Mouse (Mus musculus): ENCODE results near the gene Aqp9. TPM values are rescaled to one million over a fixed set of nuclear protein-coding genes. Genes with fewer than 3 reads are reported as not detected.

The Aqp9 gene
- total RNA-seq, 2 experiments from 2014 or later, result 62.6 to 74.2 TPM

GRCm38 (mm10) chr9:71174316-71174975 lies 6.0 kb upstream of the Aqp9 start:
- no peak for ATAC-seq (replicated peaks; ENCODE audit: low FRiP score, low TSS enrichment, poor library complexity, severe bottlenecking)

- ATAC-seq (replicated peaks; ENCODE audit: low FRiP score, low TSS enrichment, poor library complexity, severe bottlenecking), result no peak
Observed at GRCm38 (mm10) chr9:71173533-71173932, 5.1 kb upstream of the Aqp9 start.

GRCm38 (mm10) chr9:71167473-71168215 lies 838 bp downstream of the Aqp9 start:
- ATAC-seq (replicated peaks; ENCODE audit: low FRiP score, low TSS enrichment, poor library complexity, severe bottlenecking), result no peak

DNA sequence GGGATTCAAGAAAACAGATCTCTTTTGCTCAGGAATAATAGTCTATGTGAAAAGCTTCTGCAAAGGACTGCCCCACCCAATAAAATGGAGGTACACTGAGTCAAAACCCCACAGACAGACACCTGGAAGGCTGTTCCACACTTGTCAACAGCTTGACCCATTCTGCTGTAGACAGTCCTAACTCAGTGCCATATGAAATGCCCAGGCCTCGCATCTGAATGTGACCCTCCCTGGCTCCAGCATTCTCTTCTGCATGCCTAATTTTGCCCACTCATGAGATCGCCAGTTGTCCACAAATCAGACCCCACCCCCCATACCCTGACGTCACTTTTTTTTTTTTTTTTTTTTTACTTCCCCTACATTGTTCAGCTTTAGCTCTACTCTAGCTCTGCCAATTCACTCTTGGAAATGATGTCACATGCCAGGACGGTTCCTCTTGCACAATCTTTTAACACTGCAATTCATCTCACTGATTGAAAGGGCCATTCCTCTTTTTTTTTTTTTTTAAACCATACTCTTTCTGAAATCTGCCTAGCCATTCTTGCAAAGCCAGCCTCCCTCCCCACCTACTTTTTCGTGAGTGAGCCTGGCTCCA lies 1.5 kb downstream of the Aqp9 start:
- no peak for ATAC-seq (replicated peaks; ENCODE audit: low FRiP score, low TSS enrichment, poor library complexity, severe bottlenecking)

- peak; percentile 95 for ATAC-seq (replicated peaks; ENCODE audit: low FRiP score, low TSS enrichment, poor library complexity, severe bottlenecking)
Observed at GRCm38 (mm10) chr9:71166019-71166705, 2.3 kb downstream of the Aqp9 start.

- ATAC-seq (replicated peaks; ENCODE audit: low FRiP score, low TSS enrichment, poor library complexity, severe bottlenecking), result peak; percentile 49
Observed at GRCm38 (mm10) chr9:71165510-71165909, 3.0 kb downstream of the Aqp9 start.

GRCm38 (mm10) chr9:71165061-71165460 lies 3.4 kb downstream of the Aqp9 start:
- ATAC-seq (replicated peaks; ENCODE audit: low FRiP score, low TSS enrichment, poor library complexity, severe bottlenecking), result no peak

- ATAC-seq (replicated peaks; ENCODE audit: low FRiP score, low TSS enrichment, poor library complexity, severe bottlenecking), result no peak
Observed at GRCm38 (mm10) chr9:71164353-71164752, 4.1 kb downstream of the Aqp9 start.

- ATAC-seq (replicated peaks; ENCODE audit: low FRiP score, low TSS enrichment, poor library complexity, severe bottlenecking), result no peak
Observed at GRCm38 (mm10) chr9:71162858-71163740, 5.4 kb downstream of the Aqp9 start.

DNA sequence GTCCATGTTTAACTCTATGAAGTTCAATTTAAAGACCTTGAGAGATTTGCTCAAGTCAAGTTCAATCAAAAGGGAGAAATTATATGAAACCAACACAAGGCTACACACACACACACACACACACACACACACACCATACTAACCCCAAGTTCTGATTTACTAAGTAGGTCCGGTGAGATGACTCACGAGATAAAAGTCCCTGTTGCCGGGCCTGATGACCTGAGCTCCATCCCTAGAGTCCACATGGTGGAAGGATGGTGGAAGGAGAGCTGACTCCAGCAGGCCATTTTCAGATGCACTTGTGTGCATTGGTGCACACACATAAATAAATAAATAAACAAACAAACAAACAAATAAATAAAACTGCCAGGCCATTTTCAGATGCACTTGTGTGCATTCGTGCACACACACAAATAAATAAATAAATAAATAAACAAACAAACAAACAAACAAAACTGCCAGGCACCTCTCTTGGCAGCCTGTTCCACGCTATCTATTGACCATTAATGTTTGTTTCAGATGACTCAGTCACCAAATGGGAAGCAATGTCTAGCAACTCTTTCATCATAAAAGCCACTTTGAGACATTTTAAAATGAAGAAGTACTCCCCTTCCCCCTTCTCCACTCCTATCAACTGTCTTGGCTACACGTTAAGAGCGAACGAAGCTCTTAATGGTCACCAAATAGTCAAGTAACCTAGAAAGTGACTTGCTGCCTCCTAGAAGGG lies 6.2 kb downstream of the Aqp9 start:
- ATAC-seq (replicated peaks; ENCODE audit: low FRiP score, low TSS enrichment, poor library complexity, severe bottlenecking), result no peak

DNA sequence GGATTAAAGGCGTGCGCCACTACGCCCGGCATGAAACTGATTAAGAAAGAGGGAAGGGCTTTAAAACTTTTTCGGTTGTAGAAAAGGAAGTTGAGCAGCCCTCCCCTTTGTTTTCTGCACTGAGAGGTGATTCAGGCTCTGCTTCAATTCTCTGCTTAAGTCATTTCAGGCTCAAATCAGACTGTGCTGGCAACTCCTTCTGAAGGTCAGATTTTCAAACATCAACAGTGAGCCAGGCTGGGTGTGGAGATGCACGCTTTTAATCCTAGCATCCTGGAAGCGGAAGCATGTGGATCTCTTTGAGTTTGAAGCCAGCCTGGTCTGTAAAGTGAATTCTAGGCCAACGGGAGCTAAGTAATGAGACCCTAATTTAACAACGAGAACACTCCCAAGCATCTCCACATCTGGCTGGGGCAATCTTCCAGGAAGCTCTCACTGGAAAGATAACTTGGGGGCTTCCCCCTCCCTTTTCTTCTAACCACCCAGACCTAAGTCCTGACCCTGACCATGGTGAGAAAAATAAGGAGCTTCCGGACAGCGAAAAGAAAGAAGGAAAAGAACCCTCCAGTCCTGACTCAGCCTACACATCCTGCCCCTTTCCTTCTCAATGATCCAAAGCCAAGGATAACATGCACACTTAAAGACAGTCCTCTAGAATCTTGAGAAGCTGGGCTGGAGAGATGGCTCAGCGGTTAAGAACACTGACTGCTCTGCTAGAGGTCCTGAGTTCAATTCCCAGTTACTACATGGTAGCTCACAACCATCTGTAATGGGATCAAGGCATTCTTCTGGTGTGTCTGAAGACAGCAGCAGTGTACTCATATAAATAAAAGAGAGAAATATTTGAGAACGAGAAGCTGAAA lies 7.4 kb downstream of the Aqp9 start:
- ATAC-seq (replicated peaks; ENCODE audit: low FRiP score, low TSS enrichment, poor library complexity, severe bottlenecking), result no peak

- no peak for ATAC-seq (replicated peaks; ENCODE audit: low FRiP score, low TSS enrichment, poor library complexity, severe bottlenecking)
Observed at GRCm38 (mm10) chr9:71159686-71160085, 8.8 kb downstream of the Aqp9 start.

DNA sequence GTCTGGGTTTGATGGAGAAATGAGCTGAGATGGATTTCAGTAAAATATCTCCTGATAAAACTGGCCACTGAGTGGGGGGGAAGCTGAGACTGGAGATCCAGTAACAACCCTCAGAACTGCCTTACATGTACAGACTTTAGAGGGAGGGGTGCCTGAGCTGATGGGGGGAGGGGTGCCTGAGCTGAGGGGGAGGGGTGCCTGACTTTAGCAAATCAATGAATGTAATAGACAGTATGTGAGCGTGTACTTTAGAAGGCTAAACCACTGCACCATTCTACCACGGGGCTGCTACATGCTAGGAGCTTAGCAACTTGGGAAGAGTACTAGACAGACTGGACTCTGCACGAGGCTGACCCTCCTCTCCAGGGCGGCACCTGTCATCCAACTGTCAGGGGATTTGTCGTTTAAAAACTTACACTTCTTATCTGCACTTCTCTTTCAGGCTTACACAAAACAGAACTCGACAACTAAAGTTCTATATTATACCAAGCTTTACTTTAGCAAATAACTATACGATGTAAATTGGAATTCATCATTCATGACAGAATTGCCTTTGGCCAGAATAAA lies 9.3 kb downstream of the Aqp9 start:
- ATAC-seq (replicated peaks; ENCODE audit: low FRiP score, low TSS enrichment, poor library complexity, severe bottlenecking), result no peak

DNA sequence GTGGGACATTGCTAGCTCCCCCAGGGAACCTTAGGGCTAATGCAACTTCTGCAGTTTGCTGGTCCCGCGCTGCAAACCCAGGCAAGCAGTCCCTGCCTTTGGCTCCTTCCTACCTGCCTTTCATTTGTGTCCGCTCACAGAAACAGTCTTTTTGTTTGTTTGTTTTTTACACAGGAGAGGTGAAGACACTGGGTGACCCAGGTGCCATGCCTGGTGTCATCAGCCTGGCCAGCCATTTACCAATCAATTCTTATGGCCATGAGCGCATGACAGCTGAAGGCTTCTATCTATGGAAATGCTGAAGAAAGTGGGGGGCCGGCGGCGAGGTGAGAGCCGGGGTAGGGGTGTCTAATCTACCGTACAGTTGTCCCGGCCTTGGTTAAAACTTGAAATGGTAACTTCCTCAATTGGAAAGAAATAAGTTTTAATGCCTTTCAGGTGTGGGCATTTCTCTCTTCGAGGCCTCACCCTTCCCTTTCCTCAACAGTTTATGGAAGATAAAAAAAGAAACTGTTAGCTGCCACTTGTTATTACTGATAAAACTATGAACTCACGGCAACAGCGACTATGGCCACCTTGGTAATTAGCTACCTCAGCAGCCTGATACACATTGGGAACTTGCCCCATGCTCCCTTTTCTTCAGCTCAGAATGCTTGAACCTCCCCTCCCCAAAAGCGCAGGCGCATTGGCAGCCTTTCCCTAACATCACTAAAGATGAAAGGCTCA lies 10.4 kb downstream of the Aqp9 start:
- peak; percentile 60 for ATAC-seq (replicated peaks; ENCODE audit: low FRiP score, low TSS enrichment, poor library complexity, severe bottlenecking)

GRCm38 (mm10) chr9:71156447-71157035 lies 11.9 kb downstream of the Aqp9 start:
- ATAC-seq (replicated peaks; ENCODE audit: low FRiP score, low TSS enrichment, poor library complexity, severe bottlenecking), result peak; percentile 69

DNA sequence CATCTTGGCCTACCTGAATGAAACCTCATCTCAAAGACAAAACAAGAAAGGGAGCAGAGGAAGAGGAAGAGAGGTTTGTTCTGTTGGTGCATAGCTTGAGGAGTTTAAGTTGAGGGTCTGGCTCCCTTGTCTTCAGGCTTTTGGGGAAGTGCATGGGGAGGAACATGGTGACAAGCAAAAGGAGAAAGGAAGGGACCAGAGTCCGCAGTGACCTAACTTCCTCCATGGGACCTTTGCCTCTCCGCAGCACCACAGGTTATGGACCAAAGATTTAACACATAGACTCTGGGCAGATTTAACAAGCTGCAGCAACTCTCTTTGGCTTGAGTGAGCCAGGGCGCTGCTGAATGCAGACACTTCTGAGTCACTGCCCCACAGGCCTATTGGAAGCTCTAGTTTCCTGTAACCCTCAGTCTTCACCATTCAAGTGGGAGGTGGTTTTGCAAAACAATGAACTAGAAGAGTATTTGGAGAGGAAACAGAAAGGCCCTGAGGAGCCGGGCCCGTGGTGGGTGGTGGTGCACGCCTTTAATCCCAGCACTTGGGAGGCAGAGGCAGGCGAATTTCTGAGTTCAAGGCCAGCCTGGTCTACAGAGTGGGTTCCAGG lies 13.0 kb downstream of the Aqp9 start:
- ATAC-seq (replicated peaks; ENCODE audit: low FRiP score, low TSS enrichment, poor library complexity, severe bottlenecking), result no peak

Measured in megakaryocyte-erythroid progenitor cell, adult 5-6 weeks (primary cell).